Mouse (Mus musculus) MEL (cell line): ENCODE results near the gene Col6a1. TPM values are rescaled to one million over a fixed set of nuclear protein-coding genes. Genes with fewer than 3 reads are reported as not detected.

Experiments
- DNase-seq: peaks from one replicate; pipeline ENCODE4 v3.0.0; 2011; ENCODE audit warnings: low read depth, low spot score
- H3K27ac ChIP-seq: 2 replicates; pipeline ENCODE4 v1.5.1; 2012; ENCODE audit warnings: low read depth, mild to moderate bottlenecking, control low read depth, low read length, moderate library complexity; ENCODE audit not compliant: control insufficient read depth
- H3K27me3 ChIP-seq, 2 experiments: fragments of 150-350 bp in 1 of 2; sonication (generic) in 1 of 2; 2 replicates each; pipeline ENCODE4 v1.6.1; 2012; ENCODE audit warnings: low read length in 2 of 2, mild to moderate bottlenecking in 2 of 2, improper control_type of control experiment in 1 of 2, moderate library complexity in 1 of 2; ENCODE audit not compliant: insufficient read depth in 2 of 2, control insufficient read depth in 1 of 2
- H3K36me3 ChIP-seq, 2 experiments: 2 replicates each; pipeline ENCODE4 v1.6.1; 2012 to 2014; ENCODE audit warnings: low read length in 2 of 2, improper control_type of control experiment in 1 of 2, inconsistent platforms in 1 of 2, mild to moderate bottlenecking in 1 of 2; ENCODE audit not compliant: insufficient read depth in 2 of 2, control insufficient read depth in 1 of 2
- H3K4me1 ChIP-seq, 2 experiments: fragments of 150-350 bp in 1 of 2; sonication (generic) in 1 of 2; 2 replicates each; pipeline ENCODE4 v1.6.1; 2012; ENCODE audit warnings: low read length in 2 of 2, improper control_type of control experiment in 1 of 2, mild to moderate bottlenecking in 1 of 2; ENCODE audit not compliant: insufficient read depth in 2 of 2, control insufficient read depth in 1 of 2
- H3K4me3 ChIP-seq, 2 experiments: fragments of 150-350 bp in 1 of 2; sonication (generic) in 1 of 2; 2 replicates each; pipeline ENCODE4 v1.5.1; 2012; ENCODE audit warnings: low read depth in 2 of 2, low read length in 2 of 2, mild to moderate bottlenecking in 2 of 2, moderate library complexity in 2 of 2, control low read depth in 1 of 2, improper control_type of control experiment in 1 of 2; ENCODE audit not compliant: control insufficient read depth in 1 of 2, insufficient read depth in 1 of 2
- H3K79me2 ChIP-seq: 2 replicates; pipeline ENCODE4 v1.6.1; 2012; ENCODE audit warnings: mild to moderate bottlenecking, low read length, moderate library complexity; ENCODE audit not compliant: control insufficient read depth, poor library complexity, insufficient read depth
- H3K9ac ChIP-seq: 2 replicates; pipeline ENCODE4 v1.6.1; 2012; ENCODE audit warnings: low read depth, mild to moderate bottlenecking, control low read depth, low read length, moderate library complexity; ENCODE audit not compliant: control insufficient read depth, poor library complexity, severe bottlenecking
- H3K9me3 ChIP-seq: fragments of 150-350 bp; sonication (generic); replicated peaks from 2 replicates; pipeline ENCODE4 v1.6.1; 2012; ENCODE audit warnings: mild to moderate bottlenecking, low read length, improper control_type of control experiment, moderate library complexity; ENCODE audit not compliant: insufficient read depth
- BHLHE40 ChIP-seq: IDR thresholded peaks from 2 replicates; pipeline ENCODE4 v1.6.1; 2012; ENCODE audit warnings: low read depth, mild to moderate bottlenecking, inconsistent platforms, low read length, improper control_type of control experiment, borderline replicate concordance
- CHD2 ChIP-seq: IDR thresholded peaks from 2 replicates; pipeline ENCODE4 v1.6.1; 2011; ENCODE audit warnings: low read length, improper control_type of control experiment
- CTCF ChIP-seq, 3 experiments: IDR thresholded peaks in 2 of 3; conservative IDR thresholded peaks in 1 of 3; 2 replicates each; pipeline ENCODE4 v1.5.1; 2011 to 2012; ENCODE audit warnings: low read length in 3 of 3, low read depth in 2 of 3, mild to moderate bottlenecking in 2 of 3, improper control_type of control experiment in 1 of 3, inconsistent platforms in 1 of 3, mixed read lengths in 1 of 3, moderate library complexity in 1 of 3; ENCODE audit not compliant: control insufficient read depth in 1 of 3, insufficient read depth in 1 of 3, poor library complexity in 1 of 3, severe bottlenecking in 1 of 3
- E2F4 ChIP-seq: IDR thresholded peaks from 2 replicates; pipeline ENCODE4 v1.6.1; 2011; ENCODE audit warnings: low read depth, low read length, improper control_type of control experiment, borderline replicate concordance
- GABPA ChIP-seq: IDR thresholded peaks from 2 replicates; pipeline ENCODE4 v1.6.1; 2012; ENCODE audit warnings: low read depth, mild to moderate bottlenecking, inconsistent platforms, low read length, improper control_type of control experiment, moderate library complexity
- GATA1 ChIP-seq: IDR thresholded peaks from 2 replicates; pipeline ENCODE4 v1.6.1; 2011; ENCODE audit warnings: low read depth, low read length, improper control_type of control experiment
- HCFC1 ChIP-seq: IDR thresholded peaks from 2 replicates; pipeline ENCODE4 v1.6.1; 2012; ENCODE audit warnings: low read depth, mild to moderate bottlenecking, inconsistent platforms, low read length, improper control_type of control experiment, moderate library complexity
- KAT2A ChIP-seq: conservative IDR thresholded peaks from 2 replicates; pipeline ENCODE4 v1.6.1; 2012; ENCODE audit warnings: low read depth, low read length, improper control_type of control experiment, inconsistent platforms
- MAFK ChIP-seq: IDR thresholded peaks from 2 replicates; pipeline ENCODE4 v1.6.1; 2011; ENCODE audit warnings: low read depth, mild to moderate bottlenecking, low read length, improper control_type of control experiment, borderline replicate concordance
- MAX ChIP-seq: IDR thresholded peaks from 2 replicates; pipeline ENCODE4 v1.6.1; 2011; ENCODE audit warnings: low read length, improper control_type of control experiment
- MAZ ChIP-seq: IDR thresholded peaks from 2 replicates; pipeline ENCODE4 v1.6.1; 2012; ENCODE audit warnings: low read depth, mild to moderate bottlenecking, inconsistent platforms, low read length, improper control_type of control experiment
- MEF2A ChIP-seq: IDR thresholded peaks from 2 replicates; pipeline ENCODE4 v1.6.1; 2014; ENCODE audit warnings: low read depth, mild to moderate bottlenecking, inconsistent platforms, low read length, improper control_type of control experiment; ENCODE audit not compliant: poor library complexity, insufficient replicate concordance, severe bottlenecking; ENCODE audit errors: extremely low read depth
- MYB ChIP-seq: IDR thresholded peaks from 2 replicates; pipeline ENCODE4 v1.6.1; 2011; ENCODE audit warnings: mild to moderate bottlenecking, low read depth, low read length, improper control_type of control experiment
- MYC ChIP-seq: IDR thresholded peaks from 2 replicates; pipeline ENCODE4 v1.6.1; 2011; ENCODE audit warnings: low read depth, mild to moderate bottlenecking, low read length, improper control_type of control experiment, moderate library complexity
- NRF1 ChIP-seq: IDR thresholded peaks from 2 replicates; pipeline ENCODE4 v1.6.1; 2014; ENCODE audit warnings: low read depth, mild to moderate bottlenecking, inconsistent platforms, low read length, improper control_type of control experiment, moderate library complexity; ENCODE audit not compliant: poor library complexity, insufficient read depth, severe bottlenecking
- POLR2A ChIP-seq, 2 experiments: IDR thresholded peaks; 2 replicates each; pipeline ENCODE4 v1.6.1; 2011 to 2012; ENCODE audit warnings: low read length in 2 of 2, mild to moderate bottlenecking in 2 of 2, control low read depth in 1 of 2, improper control_type of control experiment in 1 of 2, low read depth in 1 of 2, moderate library complexity in 1 of 2; ENCODE audit not compliant: control insufficient read depth in 1 of 2, insufficient read depth in 1 of 2, poor library complexity in 1 of 2
- POLR2AphosphoS2 ChIP-seq: IDR thresholded peaks from 2 replicates; pipeline ENCODE4 v1.6.1; 2011; ENCODE audit warnings: low read length, improper control_type of control experiment
- RCOR1 ChIP-seq: IDR thresholded peaks from 2 replicates; pipeline ENCODE4 v1.6.1; 2012; ENCODE audit warnings: low read depth, mild to moderate bottlenecking, inconsistent platforms, low read length, improper control_type of control experiment
- SMC3 ChIP-seq: IDR thresholded peaks from 2 replicates; pipeline ENCODE4 v1.6.1; 2011; ENCODE audit warnings: low read depth, low read length, improper control_type of control experiment
- TAL1 ChIP-seq: IDR thresholded peaks from 2 replicates; pipeline ENCODE4 v1.6.1; 2012; ENCODE audit warnings: mild to moderate bottlenecking, inconsistent platforms, low read length, moderate library complexity, mixed read lengths
- TBP ChIP-seq: IDR thresholded peaks from 2 replicates; pipeline ENCODE4 v1.8.0; 2011; ENCODE audit warnings: low read depth, low read length, improper control_type of control experiment
- TCF12 ChIP-seq: IDR thresholded peaks from 2 replicates; pipeline ENCODE4 v1.6.1; 2014; ENCODE audit warnings: low read depth, mild to moderate bottlenecking, inconsistent platforms, low read length, improper control_type of control experiment, moderate library complexity
- USF1 ChIP-seq: IDR thresholded peaks from 2 replicates; pipeline ENCODE4 v1.6.1; 2014; ENCODE audit warnings: low read depth, mild to moderate bottlenecking, inconsistent platforms, low read length, improper control_type of control experiment, moderate library complexity
- USF2 ChIP-seq, 2 experiments: IDR thresholded peaks; 2 replicates each; pipeline ENCODE4 v1.6.1; 2011 to 2012; ENCODE audit warnings: improper control_type of control experiment in 2 of 2, low read length in 2 of 2, borderline replicate concordance in 1 of 2, inconsistent platforms in 1 of 2, low read depth in 1 of 2, mild to moderate bottlenecking in 1 of 2; ENCODE audit not compliant: insufficient read depth in 1 of 2
- ZMIZ1 ChIP-seq: IDR thresholded peaks from 2 replicates; pipeline ENCODE4 v1.6.1; 2012; ENCODE audit warnings: low read depth, mild to moderate bottlenecking, inconsistent platforms, low read length, improper control_type of control experiment, moderate library complexity
- ZNF384 ChIP-seq: IDR thresholded peaks from 2 replicates; pipeline ENCODE4 v1.6.1; 2012; ENCODE audit warnings: low read depth, mild to moderate bottlenecking, inconsistent platforms, low read length, improper control_type of control experiment
- polyA plus RNA-seq, 2 experiments: library from polyadenylated mRNA; stranded (reverse) in 1 of 2; unstranded in 1 of 2; fragments of >175 nt in 1 of 2; fragments of >200 nt in 1 of 2; gene quantifications; 2 replicates each; pipeline versions ENCODE4 v1.2.1 to v1.2.4; 2012; ENCODE audit warnings: low replicate concordance in 2 of 2, low read depth in 1 of 2; ENCODE audit not compliant: insufficient read length in 2 of 2, insufficient read depth in 1 of 2, missing spikeins in 1 of 2
- total RNA-seq: library from RNA; depleted of rRNA; stranded (reverse); fragments of 300-350 nt; gene quantifications from 2 replicates; pipeline ENCODE4 v1.2.3, GENCODE M21; 2012

Gene Col6a1
- total and polyA plus RNA-seq, 3 experiments: not detected

- no peaks in the 10 kb centered on the region for H3K79me2 ChIP-seq
- H3K27ac ChIP-seq: no peak overlapping the region
- no peak overlapping the region for H3K9ac ChIP-seq
- H3K4me1 ChIP-seq: no peaks in the 10 kb centered on the region
- no peak overlapping the region for H3K4me3 ChIP-seq
- no peaks in the 10 kb centered on the region for H3K36me3 ChIP-seq
- no peaks in the 10 kb centered on the region for H3K9me3 ChIP-seq
- no peaks in the 10 kb centered on the region; a peak in 1 of 4 replicates for H3K27me3 ChIP-seq
- TF ChIP-seq KAT2A (no peak), MYC (no peak), RCOR1 (no peak), ZMIZ1 (no peak), MYB (no peak), TBP (no peak), POLR2A (IDR thresholded peaks at IDR 0.05; ENCODE audit: control insufficient read depth in 1 of 2, insufficient read depth in 1 of 2, low read depth in 1 of 2, low read length in 2 of 2, poor library complexity in 1 of 2) (no peak), NRF1 (no peak), E2F4 (no peak), MAZ (no peak), MAFK (no peak), SMC3 (no peak), CTCF (IDR thresholded peaks at IDR 0.05 in 2 of 3, conservative IDR thresholded peaks at IDR 0.05 in 1 of 3; ENCODE audit: control insufficient read depth in 1 of 3, insufficient read depth in 1 of 3, low read depth in 2 of 3, low read length in 3 of 3, poor library complexity in 1 of 3, severe bottlenecking in 1 of 3) (no peak), USF2 (IDR thresholded peaks at IDR 0.05; ENCODE audit: borderline replicate concordance in 1 of 2, insufficient read depth in 1 of 2, low read depth in 1 of 2, low read length in 2 of 2) (no peak), HCFC1 (no peak), POLR2AphosphoS2 (no peak), GABPA (no peak), ZNF384 (no peak), TCF12 (no peak)
- no peak for DNase-seq
Measured at GRCm38 (mm10) chr10:76769581-76769980, 43.6 kb upstream of the Col6a1 start.

- Histone ChIP-seq H3K4me1 (no peaks in the 10 kb centered on the region), H3K9me3 (no peaks in the 10 kb centered on the region), H3K9ac (no peak overlapping the region), H3K27ac (no peak overlapping the region), H3K36me3 (no peaks in the 10 kb centered on the region), H3K27me3 (no peaks in the 10 kb centered on the region), H3K4me3 (no peak overlapping the region), H3K79me2 (no peaks in the 10 kb centered on the region)
- no peak for DNase-seq
- TF ChIP-seq HCFC1 (no peak), TBP (no peak), USF1 (no peak), ZMIZ1 (no peak), CTCF (IDR thresholded peaks at IDR 0.05 in 2 of 3, conservative IDR thresholded peaks at IDR 0.05 in 1 of 3; ENCODE audit: control insufficient read depth in 1 of 3, insufficient read depth in 1 of 3, low read depth in 2 of 3, low read length in 3 of 3, poor library complexity in 1 of 3, severe bottlenecking in 1 of 3) (no peak), GATA1 (no peak), MYC (no peak), MAZ (no peak), TAL1 (no peak), BHLHE40 (no peak), MEF2A (no peak), CHD2 (no peak), MAX (no peak)
Measured at GRCm38 (mm10) chr10:76766196-76766595, 40.2 kb upstream of the Col6a1 start.
